Mouse (Mus musculus): ENCODE data around the gene Col12a1. TPM values are rescaled to one million over a fixed set of nuclear protein-coding genes. Genes with fewer than 3 reads are reported as not detected.

Col12a1 gene
- polyA plus RNA-seq, 1 experiment from 2014 or later: 4.5 TPM

- Histone ChIP-seq H3K4me3 (ENCODE audit: low read depth, low read length) (no peak overlapping the region), H3K36me3 (ENCODE audit: control insufficient read depth, insufficient read depth, low read length) (no peaks in the 10 kb centered on the region), H3K4me2 (ENCODE audit: low read length) (no peak overlapping the region), H3K4me1 (ENCODE audit: control insufficient read depth, insufficient read depth, low read length) (0 out of 2 replicates have a peak, but pooled peaks cover 2% of the 10 kb centered on the region), H3K9ac (ENCODE audit: low read depth, low read length) (no peak overlapping the region), H3K27ac (ENCODE audit: low read length) (no peak overlapping the region), H3K9me3 (replicated peaks; ENCODE audit: control insufficient read depth, low read length, poor library complexity, severe bottlenecking) (no peaks in the 10 kb centered on the region), H3K27me3 (ENCODE audit: control insufficient read depth, insufficient read depth, low read depth, low read length) (no peaks in the 10 kb centered on the region)
- whole genome bisulfite sequencing: 65% methylated on average over 6 of the region's 6 CpGs
- ATAC-seq: no peak; the same call in 1 of the 2 replicates
Observed at GRCm38 (mm10) chr9:79618839-79619597, 99.6 kb downstream of the Col12a1 start.

GRCm38 (mm10) chr9:79617336-79617735 lies 101.3 kb downstream of the Col12a1 start:
- Histone ChIP-seq H3K27ac (ENCODE audit: low read length) (no peak overlapping the region), H3K4me3 (ENCODE audit: low read depth, low read length) (no peak overlapping the region), H3K9ac (ENCODE audit: low read depth, low read length) (no peak overlapping the region), H3K36me3 (ENCODE audit: control insufficient read depth, insufficient read depth, low read length) (no peaks in the 10 kb centered on the region), H3K4me2 (ENCODE audit: low read length) (no peak overlapping the region), H3K9me3 (replicated peaks; ENCODE audit: control insufficient read depth, low read length, poor library complexity, severe bottlenecking) (no peaks in the 10 kb centered on the region), H3K27me3 (ENCODE audit: control insufficient read depth, insufficient read depth, low read depth, low read length) (no peaks in the 10 kb centered on the region), H3K4me1 (ENCODE audit: control insufficient read depth, insufficient read depth, low read length) (0 out of 2 replicates have a peak, but pooled peaks cover 2% of the 10 kb centered on the region)
- no peak for ATAC-seq
- WGBS: 14% methylated on average over 3 of the region's 3 CpGs

- Histone ChIP-seq H3K9me3 (replicated peaks; ENCODE audit: control insufficient read depth, low read length, poor library complexity, severe bottlenecking) (no peaks in the 10 kb centered on the region), H3K4me1 (ENCODE audit: control insufficient read depth, insufficient read depth, low read length) (0 out of 2 replicates have a peak, but pooled peaks cover 2% of the 10 kb centered on the region), H3K4me3 (ENCODE audit: low read depth, low read length) (no peak overlapping the region), H3K9ac (ENCODE audit: low read depth, low read length) (no peak overlapping the region), H3K27ac (ENCODE audit: low read length) (no peak overlapping the region), H3K36me3 (ENCODE audit: control insufficient read depth, insufficient read depth, low read length) (no peaks in the 10 kb centered on the region), H3K27me3 (ENCODE audit: control insufficient read depth, insufficient read depth, low read depth, low read length) (no peaks in the 10 kb centered on the region), H3K4me2 (ENCODE audit: low read length) (no peak overlapping the region)
- no peak for ATAC-seq
- 72% methylated on average over 5 of the region's 5 CpGs for WGBS
Observed at GRCm38 (mm10) chr9:79616040-79616439, 102.6 kb downstream of the Col12a1 start.

GRCm38 (mm10) chr9:79610286-79610685 lies 108.3 kb downstream of the Col12a1 start:
- Histone ChIP-seq H3K27me3 (ENCODE audit: control insufficient read depth, insufficient read depth, low read depth, low read length) (no peaks in the 10 kb centered on the region), H3K36me3 (ENCODE audit: control insufficient read depth, insufficient read depth, low read length) (no peaks in the 10 kb centered on the region), H3K4me2 (ENCODE audit: low read length) (no peak overlapping the region), H3K9ac (ENCODE audit: low read depth, low read length) (no peak overlapping the region), H3K27ac (ENCODE audit: low read length) (no peak overlapping the region), H3K9me3 (replicated peaks; ENCODE audit: control insufficient read depth, low read length, poor library complexity, severe bottlenecking) (no peaks in the 10 kb centered on the region), H3K4me1 (ENCODE audit: control insufficient read depth, insufficient read depth, low read length) (peaks cover 5% of the 10 kb centered on the region), H3K4me3 (ENCODE audit: low read depth, low read length) (no peak overlapping the region)
- WGBS: 88% methylated on average over 6 of the region's 6 CpGs
- ATAC-seq: no peak

GRCm38 (mm10) chr9:79609661-79610060 lies 109.0 kb downstream of the Col12a1 start:
- Histone ChIP-seq H3K27me3 (ENCODE audit: control insufficient read depth, insufficient read depth, low read depth, low read length) (no peaks in the 10 kb centered on the region), H3K9me3 (replicated peaks; ENCODE audit: control insufficient read depth, low read length, poor library complexity, severe bottlenecking) (no peaks in the 10 kb centered on the region), H3K9ac (ENCODE audit: low read depth, low read length) (no peak overlapping the region), H3K36me3 (ENCODE audit: control insufficient read depth, insufficient read depth, low read length) (no peaks in the 10 kb centered on the region), H3K4me2 (ENCODE audit: low read length) (no peak overlapping the region), H3K4me1 (ENCODE audit: control insufficient read depth, insufficient read depth, low read length) (peaks cover 5% of the 10 kb centered on the region), H3K27ac (ENCODE audit: low read length) (no peak overlapping the region), H3K4me3 (ENCODE audit: low read depth, low read length) (no peak overlapping the region)
- 90% methylated on average over 4 of the region's 4 CpGs for WGBS
- no peak for ATAC-seq

GRCm38 (mm10) chr9:79608795-79609194 lies 109.8 kb downstream of the Col12a1 start:
- H3K9me3 ChIP-seq (replicated peaks; ENCODE audit: control insufficient read depth, low read length, poor library complexity, severe bottlenecking): no peaks in the 10 kb centered on the region
- H3K4me1 ChIP-seq (ENCODE audit: control insufficient read depth, insufficient read depth, low read length): peaks cover 5% of the 10 kb centered on the region
- no peak overlapping the region for H3K27ac ChIP-seq (ENCODE audit: low read length)
- no peak overlapping the region for H3K9ac ChIP-seq (ENCODE audit: low read depth, low read length)
- no peaks in the 10 kb centered on the region for H3K36me3 ChIP-seq (ENCODE audit: control insufficient read depth, insufficient read depth, low read length)
- no peak for ATAC-seq
- H3K4me3 ChIP-seq (ENCODE audit: low read depth, low read length): no peak overlapping the region
- H3K4me2 ChIP-seq (ENCODE audit: low read length): no peak overlapping the region
- no peaks in the 10 kb centered on the region for H3K27me3 ChIP-seq (ENCODE audit: control insufficient read depth, insufficient read depth, low read depth, low read length)
- WGBS: 60% methylated on average over 1 of the region's 1 CpGs

GRCm38 (mm10) chr9:79608062-79608531 lies 110.5 kb downstream of the Col12a1 start:
- no peak overlapping the region for H3K27ac ChIP-seq (ENCODE audit: low read length)
- ATAC-seq: no peak
- peaks cover 5% of the 10 kb centered on the region for H3K4me1 ChIP-seq (ENCODE audit: control insufficient read depth, insufficient read depth, low read length)
- H3K36me3 ChIP-seq (ENCODE audit: control insufficient read depth, insufficient read depth, low read length): no peaks in the 10 kb centered on the region
- WGBS: 48% methylated on average over 4 of the region's 4 CpGs
- no peak overlapping the region for H3K4me3 ChIP-seq (ENCODE audit: low read depth, low read length)
- no peak overlapping the region for H3K4me2 ChIP-seq (ENCODE audit: low read length)
- no peaks in the 10 kb centered on the region for H3K9me3 ChIP-seq (replicated peaks; ENCODE audit: control insufficient read depth, low read length, poor library complexity, severe bottlenecking)
- H3K9ac ChIP-seq (ENCODE audit: low read depth, low read length): no peak overlapping the region
- H3K27me3 ChIP-seq (ENCODE audit: control insufficient read depth, insufficient read depth, low read depth, low read length): no peaks in the 10 kb centered on the region

- H3K4me3 ChIP-seq (ENCODE audit: low read depth, low read length): no peak overlapping the region
- no peaks in the 10 kb centered on the region for H3K36me3 ChIP-seq (ENCODE audit: control insufficient read depth, insufficient read depth, low read length)
- ATAC-seq: peak; percentile 36; the same call in 1 of the 2 replicates
- no peaks in the 10 kb centered on the region for H3K27me3 ChIP-seq (ENCODE audit: control insufficient read depth, insufficient read depth, low read depth, low read length)
- peaks cover 5% of the 10 kb centered on the region for H3K4me1 ChIP-seq (ENCODE audit: control insufficient read depth, insufficient read depth, low read length)
- H3K9ac ChIP-seq (ENCODE audit: low read depth, low read length): no peak overlapping the region
- no peak overlapping the region for H3K27ac ChIP-seq (ENCODE audit: low read length)
- no peaks in the 10 kb centered on the region for H3K9me3 ChIP-seq (replicated peaks; ENCODE audit: control insufficient read depth, low read length, poor library complexity, severe bottlenecking)
- 31% methylated on average over 5 of the region's 5 CpGs for WGBS
- H3K4me2 ChIP-seq (ENCODE audit: low read length): no peak overlapping the region
Observed at GRCm38 (mm10) chr9:79606122-79606521, 112.5 kb downstream of the Col12a1 start.

- Histone ChIP-seq H3K4me3 (ENCODE audit: low read depth, low read length) (no peak overlapping the region), H3K4me2 (ENCODE audit: low read length) (no peak overlapping the region), H3K9me3 (replicated peaks; ENCODE audit: control insufficient read depth, low read length, poor library complexity, severe bottlenecking) (no peaks in the 10 kb centered on the region), H3K27ac (ENCODE audit: low read length) (no peak overlapping the region), H3K27me3 (ENCODE audit: control insufficient read depth, insufficient read depth, low read depth, low read length) (no peaks in the 10 kb centered on the region), H3K36me3 (ENCODE audit: control insufficient read depth, insufficient read depth, low read length) (no peaks in the 10 kb centered on the region), H3K4me1 (ENCODE audit: control insufficient read depth, insufficient read depth, low read length) (peaks cover 5% of the 10 kb centered on the region), H3K9ac (ENCODE audit: low read depth, low read length) (no peak overlapping the region)
- ATAC-seq: peak; percentile 62; the same call in 1 of the 2 replicates
- 7% methylated on average over 5 of the region's 5 CpGs for WGBS
Observed at GRCm38 (mm10) chr9:79605722-79606121, 112.9 kb downstream of the Col12a1 start.
